Mouse (Mus musculus): ENCODE results near the gene Nudt21. TPM values are rescaled to one million over a fixed set of nuclear protein-coding genes. Genes with fewer than 3 reads are reported as not detected.

Gene Nudt21
- total and polyA plus RNA-seq, 2 experiments from 2014 or later: 61.5 to 90.1 TPM

- Histone ChIP-seq H3K27me3 (ENCODE audit: insufficient read depth, low read length) (no peaks in the 10 kb centered on the region), H3K36me3 (ENCODE audit: insufficient read depth, low read length) (peaks cover 44% of the 10 kb centered on the region), H3K4me1 (ENCODE audit: insufficient read depth, low read length) (no peaks in the 10 kb centered on the region), H3K4me3 (ENCODE audit: low read depth, low read length) (no peak overlapping the region), H3K9ac (replicated peaks; ENCODE audit: low read length, poor library complexity, severe bottlenecking) (no peak overlapping the region), H3K27ac (ENCODE audit: low read depth, low read length) (no peak overlapping the region), H3K9me3 (ENCODE audit: low read length) (no peaks in the 10 kb centered on the region), H3K4me2 (ENCODE audit: low read depth, low read length, poor library complexity, severe bottlenecking) (no peak overlapping the region)
- ATAC-seq (ENCODE audit: low FRiP score): no peak
- 96% methylated on average over 9 of the region's 9 CpGs for WGBS
- DNase-seq (ENCODE audit: low spot score): no peak
- TF ChIP-seq CTCF (IDR thresholded peaks at IDR 0.05): no peak
Measured at GRCm38 (mm10) chr8:94029701-94030100, 7.1 kb downstream of the Nudt21 start.

DNA sequence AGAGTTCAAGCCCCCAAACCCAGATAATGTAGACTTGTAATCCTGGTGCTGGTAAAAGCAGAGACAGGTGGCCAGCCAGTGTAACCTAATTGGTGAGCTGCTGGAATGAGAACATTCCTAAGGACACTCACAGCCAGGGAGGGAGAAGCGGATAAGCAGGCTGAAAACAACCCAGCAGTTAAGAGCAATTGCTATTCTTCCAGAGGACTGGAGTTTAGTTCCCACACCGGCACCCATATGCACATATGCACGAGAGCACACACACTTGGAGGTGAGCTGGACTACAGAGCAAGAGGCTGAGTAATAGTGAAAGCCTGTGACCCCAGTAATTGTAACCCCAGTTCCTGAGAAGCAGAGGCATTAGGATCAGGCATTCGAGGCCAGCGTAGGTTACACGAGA is 12.9 kb downstream of the Nudt21 start:
- Histone ChIP-seq H3K9ac (replicated peaks; ENCODE audit: low read length, poor library complexity, severe bottlenecking) (no peak overlapping the region), H3K4me1 (ENCODE audit: insufficient read depth, low read length) (no peaks in the 10 kb centered on the region), H3K9me3 (ENCODE audit: low read length) (no peaks in the 10 kb centered on the region), H3K27ac (ENCODE audit: low read depth, low read length) (no peak overlapping the region), H3K4me2 (ENCODE audit: low read depth, low read length, poor library complexity, severe bottlenecking) (no peak overlapping the region), H3K27me3 (ENCODE audit: insufficient read depth, low read length) (no peaks in the 10 kb centered on the region), H3K4me3 (ENCODE audit: low read depth, low read length) (no peak overlapping the region), H3K36me3 (ENCODE audit: insufficient read depth, low read length) (peaks cover 56% of the 10 kb centered on the region)
- DNase-seq (ENCODE audit: low spot score) (no peak), ATAC-seq (ENCODE audit: low FRiP score) (no peak)
- TF ChIP-seq CTCF (IDR thresholded peaks at IDR 0.05): no peak
- 96% methylated on average over 6 of the region's 6 CpGs for WGBS

DNA sequence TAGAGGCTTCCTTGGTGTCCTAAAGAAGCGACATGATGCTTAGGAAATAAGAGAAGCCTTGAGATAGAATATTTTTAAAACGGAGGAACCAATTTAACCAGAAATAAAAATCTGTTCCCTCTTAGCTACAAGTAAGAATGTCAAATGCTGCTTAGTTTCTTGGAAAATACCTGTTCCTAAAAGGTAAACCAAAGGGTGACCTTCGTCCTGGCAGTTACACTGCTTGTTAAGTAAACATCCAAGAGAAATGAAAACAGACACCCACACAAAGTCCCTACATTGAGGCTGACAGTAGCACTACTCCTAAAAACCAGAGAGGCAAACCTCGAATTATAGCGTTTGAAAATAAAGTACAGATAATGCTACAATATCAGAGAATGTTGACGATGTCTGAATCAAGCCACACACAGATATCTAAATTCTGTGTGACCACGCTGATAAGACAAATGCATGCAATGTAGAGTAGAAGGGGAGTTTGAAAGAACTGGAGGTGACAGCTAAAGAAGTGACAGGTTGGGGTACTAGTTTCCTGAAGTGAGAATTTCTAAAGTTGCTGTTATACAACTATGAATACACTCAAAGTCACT is 23.7 kb downstream of the Nudt21 start:
- Histone ChIP-seq H3K9ac (replicated peaks; ENCODE audit: low read length, poor library complexity, severe bottlenecking) (peak overlapping the region; percentile 98), H3K4me3 (ENCODE audit: low read depth, low read length) (peak overlapping the region; percentile 98), H3K4me2 (ENCODE audit: low read depth, low read length, poor library complexity, severe bottlenecking) (peak overlapping the region; percentile 75), H3K4me1 (ENCODE audit: insufficient read depth, low read length) (peaks cover 12% of the 10 kb centered on the region), H3K9me3 (ENCODE audit: low read length) (no peaks in the 10 kb centered on the region), H3K36me3 (ENCODE audit: insufficient read depth, low read length) (no peaks in the 10 kb centered on the region), H3K27me3 (ENCODE audit: insufficient read depth, low read length) (no peaks in the 10 kb centered on the region), H3K27ac (ENCODE audit: low read depth, low read length) (peak overlapping the region; percentile 97)
- 38% methylated on average over 7 of the region's 7 CpGs for WGBS
- DNase-seq (ENCODE audit: low spot score): no peak
- ATAC-seq (ENCODE audit: low FRiP score): no peak
- no peak for TF ChIP-seq CTCF (IDR thresholded peaks at IDR 0.05)

DNA sequence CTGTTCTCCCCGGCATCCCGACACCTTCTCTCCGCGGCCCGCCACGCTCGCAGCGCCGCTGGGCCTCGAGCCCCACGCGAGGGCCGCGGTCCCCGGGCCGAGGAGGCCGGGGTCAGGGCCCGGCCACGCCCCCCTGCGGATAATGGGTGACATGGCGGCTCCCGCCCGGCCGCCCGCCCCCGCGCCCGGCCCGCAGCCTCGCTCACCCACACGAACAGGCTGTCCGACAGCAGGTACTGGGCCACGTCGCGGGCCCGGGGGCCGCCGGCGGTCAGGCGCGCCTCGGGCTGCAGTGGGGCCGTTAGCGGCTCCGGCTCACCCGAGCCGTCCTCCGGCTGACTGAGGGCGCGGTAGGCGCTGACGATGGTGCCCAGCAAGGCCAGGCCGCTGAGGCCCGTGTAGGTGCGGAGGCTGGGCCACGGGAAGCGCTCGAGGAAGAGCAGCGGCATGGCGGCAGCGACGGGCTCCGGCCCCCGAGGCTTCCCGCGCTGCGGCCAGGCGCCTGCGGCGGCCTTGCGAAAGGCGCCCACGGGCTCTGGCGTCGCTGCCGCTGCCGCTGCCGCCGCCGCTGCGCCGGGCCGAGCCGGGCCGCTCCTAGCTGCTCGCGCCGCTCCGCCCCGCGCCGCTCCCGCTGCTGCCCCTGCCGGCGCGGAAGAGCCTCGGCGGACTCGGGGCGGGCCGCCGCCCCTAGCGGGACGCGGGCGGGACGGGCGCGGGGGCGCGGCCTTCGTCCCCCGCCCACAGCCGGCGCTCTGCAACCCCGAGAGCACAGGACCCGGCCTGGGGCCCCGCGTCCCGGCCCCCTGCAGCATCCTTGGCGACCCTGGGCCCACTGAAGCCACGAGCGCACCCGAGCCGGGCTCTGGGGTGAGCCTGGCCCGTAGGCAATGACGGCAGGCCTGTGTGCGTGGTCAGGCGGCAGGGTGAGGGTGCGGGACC is 24.5 kb downstream of the Nudt21 start, which contains the start of gene Amfr:
Amfr (minus strand) TSS at position 830 of the 939 bp plus-strand sequence.
- peak within 1 kb of the TSS; percentile 98 for H3K4me3 ChIP-seq (ENCODE audit: low read depth, low read length)

DNA sequence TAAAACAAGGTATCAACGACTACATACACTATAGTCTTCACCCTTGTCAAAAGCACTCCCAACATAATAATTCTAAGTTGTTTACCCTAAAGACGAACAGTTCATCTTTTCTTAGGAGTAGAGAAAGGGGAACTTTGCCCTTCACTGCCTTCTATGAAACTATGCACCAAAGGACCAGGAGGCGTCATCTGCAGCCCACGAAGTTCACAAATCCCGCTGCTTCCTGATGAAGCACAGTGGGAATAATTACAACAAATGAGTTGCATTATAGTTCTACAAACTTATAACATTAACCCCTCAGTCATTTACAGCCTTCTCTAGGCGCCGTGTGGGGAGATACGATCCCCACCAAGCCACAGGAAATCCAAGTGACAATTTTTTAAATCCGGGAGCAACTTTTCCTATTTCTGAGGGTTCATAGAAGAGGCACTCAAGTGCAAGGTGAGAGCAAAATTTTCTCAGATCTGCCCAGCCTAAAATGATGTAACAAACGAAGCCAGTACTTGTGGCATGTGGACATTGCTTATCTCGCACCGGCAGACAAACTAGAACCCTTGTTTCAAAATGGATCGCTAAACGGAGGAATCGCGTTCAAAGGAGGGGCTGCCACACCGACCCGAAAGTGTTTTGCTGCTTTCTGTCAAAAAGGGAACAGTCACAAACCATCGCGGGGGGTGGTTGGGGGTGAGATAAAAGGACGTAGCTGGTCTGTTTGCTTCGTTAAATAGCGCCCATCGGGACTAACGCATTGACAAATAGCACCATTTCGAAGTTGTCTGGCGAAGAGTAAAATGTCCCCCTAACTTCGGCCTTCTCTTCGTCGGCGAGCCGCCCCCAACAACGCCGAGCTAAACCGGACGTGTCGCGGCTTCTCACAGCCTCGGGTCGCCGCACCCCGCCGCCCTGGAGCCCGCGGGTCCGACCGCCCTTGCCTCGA is 25.5 kb downstream of the Nudt21 start:
- peak overlapping the region; percentile 98 for H3K9ac ChIP-seq (replicated peaks; ENCODE audit: low read length, poor library complexity, severe bottlenecking)
- no peak for TF ChIP-seq CTCF (IDR thresholded peaks at IDR 0.05)
- no peaks in the 10 kb centered on the region for H3K27me3 ChIP-seq (ENCODE audit: insufficient read depth, low read length)
- peak overlapping the region; percentile 75 for H3K4me2 ChIP-seq (ENCODE audit: low read depth, low read length, poor library complexity, severe bottlenecking)
- ATAC-seq (ENCODE audit: low FRiP score) (peak; percentile 20; the same call in 1 of the 2 replicates), DNase-seq (ENCODE audit: low spot score) (peak; percentile 3)
- H3K9me3 ChIP-seq (ENCODE audit: low read length): no peaks in the 10 kb centered on the region
- peak overlapping the region; percentile 97 for H3K27ac ChIP-seq (ENCODE audit: low read depth, low read length)
- H3K4me3 ChIP-seq (ENCODE audit: low read depth, low read length): peak overlapping the region; percentile 98
- H3K36me3 ChIP-seq (ENCODE audit: insufficient read depth, low read length): no peaks in the 10 kb centered on the region
- peaks cover 12% of the 10 kb centered on the region for H3K4me1 ChIP-seq (ENCODE audit: insufficient read depth, low read length)
- WGBS: 3% methylated on average over 46 of the region's 48 CpGs

More for the DNA sequence above, 24.5 kb downstream of the Nudt21 start, which contains the start of gene Amfr:
- ATAC-seq (ENCODE audit: low FRiP score) (peak; percentile 93), DNase-seq (ENCODE audit: low spot score) (peak; percentile 77)
- H3K36me3 ChIP-seq (ENCODE audit: insufficient read depth, low read length): no peaks in the 10 kb centered on the region
- peak within 1 kb of the TSS; percentile 75 for H3K4me2 ChIP-seq (ENCODE audit: low read depth, low read length, poor library complexity, severe bottlenecking)
- peak within 1 kb of the TSS; percentile 97 for H3K27ac ChIP-seq (ENCODE audit: low read depth, low read length)
- peak within 1 kb of the TSS; percentile 98 for H3K9ac ChIP-seq (replicated peaks; ENCODE audit: low read length, poor library complexity, severe bottlenecking)
- under 1% methylated on average over 82 of the region's 130 CpGs for WGBS
- no peaks in the 10 kb centered on the region for H3K9me3 ChIP-seq (ENCODE audit: low read length)
- no peaks in the 10 kb centered on the region for H3K27me3 ChIP-seq (ENCODE audit: insufficient read depth, low read length)
- no peak for TF ChIP-seq CTCF (IDR thresholded peaks at IDR 0.05)
- peaks cover 12% of the 10 kb centered on the region for H3K4me1 ChIP-seq (ENCODE audit: insufficient read depth, low read length)
